Mouse (Mus musculus) megakaryocyte, embryonic 14.5 days (primary cell): ENCODE results near the gene Kif19a. TPM values are rescaled to one million over a fixed set of nuclear protein-coding genes. Genes with fewer than 3 reads are reported as not detected.

Experiments
- H3K27me3 ChIP-seq: replicated peaks from 2 replicates; pipeline ENCODE3; 2012; ENCODE audit warnings: inconsistent platforms
- H3K36me3 ChIP-seq: replicated peaks from 2 replicates; pipeline ENCODE3; 2012; ENCODE audit warnings: low read length, inconsistent platforms, mixed read lengths
- H3K4me1 ChIP-seq: 2 replicates; pipeline ENCODE4 v1.6.1; 2012; ENCODE audit warnings: inconsistent platforms
- H3K4me3 ChIP-seq: replicated peaks from 2 replicates; pipeline ENCODE3; 2012; ENCODE audit warnings: moderate library complexity, mild to moderate bottlenecking, inconsistent platforms
- H3K9me3 ChIP-seq: 2 replicates; pipeline ENCODE4 v1.6.1; 2012; ENCODE audit warnings: inconsistent platforms
- FLI1 ChIP-seq: IDR thresholded peaks from 2 replicates; pipeline ENCODE4 v1.6.1; 2012; ENCODE audit warnings: low read length, inconsistent platforms, mixed read lengths
- GATA1 ChIP-seq: IDR thresholded peaks from 3 replicates; pipeline ENCODE4 v1.6.1; 2012; ENCODE audit warnings: mixed read lengths, low read length, inconsistent platforms, borderline replicate concordance
- polyA plus RNA-seq: library from polyadenylated mRNA; stranded (reverse); fragments of >175 nt; gene quantifications from 2 replicates; pipeline ENCODE4 v1.2.3, GENCODE M21; 2012; ENCODE audit warnings: low replicate concordance; ENCODE audit not compliant: insufficient read depth

The Kif19a gene
- polyA plus RNA-seq: 2.7 and 4.2 TPM in 2 replicates

GRCm38 (mm10) chr11:114764820-114765818 lies at the start of gene Kif19a:
TSS of gene Kif19a (plus strand) at chr11:114765388.
- Histone ChIP-seq H3K27me3 (peaks cover 75% of the 10 kb centered on the region), H3K36me3 (no peaks in the 10 kb centered on the region), H3K4me1 (peaks cover 41% of the 10 kb centered on the region), H3K9me3 (no peaks in the 10 kb centered on the region), H3K4me3 (peak within 1 kb of the TSS; percentile 91)
- TF ChIP-seq FLI1 (no peak), GATA1 (no peak)

GRCm38 (mm10) chr11:114715531-114715930 lies 49.7 kb upstream of the Kif19a start:
- Histone ChIP-seq H3K27me3 (peaks cover 42% of the 10 kb centered on the region), H3K4me3 (no peak overlapping the region), H3K9me3 (no peaks in the 10 kb centered on the region), H3K36me3 (no peaks in the 10 kb centered on the region), H3K4me1 (no peaks in the 10 kb centered on the region)
- no peak for TF ChIP-seq FLI1
- TF ChIP-seq GATA1: no peak

GRCm38 (mm10) chr11:114720535-114720934 lies 44.7 kb upstream of the Kif19a start:
- Histone ChIP-seq H3K4me3 (no peak overlapping the region), H3K4me1 (peaks cover 4% of the 10 kb centered on the region; the same call in 1 of the 2 replicates), H3K36me3 (no peaks in the 10 kb centered on the region), H3K9me3 (peaks cover 7% of the 10 kb centered on the region), H3K27me3 (peaks cover 59% of the 10 kb centered on the region)
- TF ChIP-seq FLI1 (no peak), GATA1 (no peak)

- Histone ChIP-seq H3K9me3 (peaks cover 22% of the 10 kb centered on the region), H3K4me3 (no peak overlapping the region), H3K27me3 (peaks cover 66% of the 10 kb centered on the region), H3K36me3 (no peaks in the 10 kb centered on the region), H3K4me1 (peaks cover 13% of the 10 kb centered on the region)
- no peak for TF ChIP-seq GATA1
- TF ChIP-seq FLI1: no peak
Measured at GRCm38 (mm10) chr11:114722438-114722837, 42.8 kb upstream of the Kif19a start.

GRCm38 (mm10) chr11:114723030-114723429 lies 42.2 kb upstream of the Kif19a start:
- H3K4me1 ChIP-seq: peaks cover 16% of the 10 kb centered on the region
- H3K9me3 ChIP-seq: peaks cover 22% of the 10 kb centered on the region
- H3K27me3 ChIP-seq: peaks cover 72% of the 10 kb centered on the region
- no peaks in the 10 kb centered on the region for H3K36me3 ChIP-seq
- no peak overlapping the region for H3K4me3 ChIP-seq
- TF ChIP-seq GATA1: no peak
- no peak for TF ChIP-seq FLI1

- Histone ChIP-seq H3K4me3 (no peak overlapping the region), H3K9me3 (peaks cover 22% of the 10 kb centered on the region), H3K36me3 (no peaks in the 10 kb centered on the region), H3K4me1 (peaks cover 20% of the 10 kb centered on the region), H3K27me3 (peaks cover 74% of the 10 kb centered on the region)
- TF ChIP-seq FLI1: no peak
- TF ChIP-seq GATA1: no peak
Measured at GRCm38 (mm10) chr11:114724787-114725590, 40.2 kb upstream of the Kif19a start.

- TF ChIP-seq FLI1 (no peak), GATA1 (no peak)
- Histone ChIP-seq H3K4me3 (peak within 1 kb of the TSS; percentile 56), H3K4me1 (peaks cover 20% of the 10 kb centered on the region), H3K36me3 (no peaks in the 10 kb centered on the region), H3K27me3 (peaks cover 76% of the 10 kb centered on the region), H3K9me3 (peaks cover 21% of the 10 kb centered on the region)
Measured at GRCm38 (mm10) chr11:114726965-114727825, 38.0 kb upstream of the Kif19a start, which contains the start of gene Dnaic2. TSS of gene Dnaic2 (plus strand) at chr11:114727408.

- Histone ChIP-seq H3K9me3 (peaks cover 21% of the 10 kb centered on the region), H3K27me3 (peaks cover 74% of the 10 kb centered on the region), H3K36me3 (no peaks in the 10 kb centered on the region), H3K4me1 (peaks cover 20% of the 10 kb centered on the region), H3K4me3 (no peak overlapping the region)
- no peak for TF ChIP-seq FLI1
- TF ChIP-seq GATA1: no peak
Measured at GRCm38 (mm10) chr11:114727826-114728186, 37.4 kb upstream of the Kif19a start.

- TF ChIP-seq FLI1 (no peak), GATA1 (no peak)
- peaks cover 16% of the 10 kb centered on the region for H3K4me1 ChIP-seq
- H3K36me3 ChIP-seq: no peaks in the 10 kb centered on the region
- H3K4me3 ChIP-seq: no peak overlapping the region
- peaks cover 21% of the 10 kb centered on the region for H3K9me3 ChIP-seq
- peaks cover 73% of the 10 kb centered on the region for H3K27me3 ChIP-seq
Measured at GRCm38 (mm10) chr11:114728333-114728732, 36.9 kb upstream of the Kif19a start.
